Mouse (Mus musculus) large intestine, adult 2 months (tissue): ENCODE results near the gene Olfr370. TPM values are rescaled to one million over a fixed set of nuclear protein-coding genes. Genes with fewer than 3 reads are reported as not detected.
"Not testable (repeated sequence)": the region's sequence is repeated elsewhere in the genome, so short reads cannot be mapped to it uniquely, and the experiment has no call there.

Source experiments
- DNase-seq: peaks from one replicate; pipeline ENCODE4 v3.0.0-alpha.2; 2012; ENCODE audit warnings: low read depth, low spot score
- WGBS: fragments of 180-500 bp; shearing (Covaris S2); methylation state at CpG from one replicate; pipeline ENCODE4 v1.1.7; 2018; 5-methylcytosine and 5-hydroxymethylcytosine counted together
- polyA plus RNA-seq: library from polyadenylated mRNA; depleted of rRNA; stranded (reverse); fragments of >200 nt; gene quantifications from 2 replicates; pipeline ENCODE4 v1.2.3, GENCODE M21; 2012; rRNA removed

Gene Olfr370
- polyA plus RNA-seq: not detected in 2 replicates

GRCm38 (mm10) chr8:83535736-83536135 lies at the start of gene Olfr370:
TSS of gene Olfr370 (plus strand) at chr8:83535780.
- no peak for DNase-seq
- 72% methylated on average over 3 of the region's 3 CpGs for WGBS

GRCm38 (mm10) chr8:83511696-83512095 lies 23.9 kb upstream of the Olfr370 start:
- DNase-seq: no peak
- 77% methylated on average over 3 of the region's 3 CpGs for WGBS

GRCm38 (mm10) chr8:83520432-83520831 lies 15.1 kb upstream of the Olfr370 start:
- no peak for DNase-seq
- 45% methylated on average over 3 of the region's 3 CpGs for WGBS

GRCm38 (mm10) chr8:83520907-83521306 lies 14.7 kb upstream of the Olfr370 start:
- 47% methylated on average over 3 of the region's 3 CpGs for WGBS
- DNase-seq: not testable (repeated sequence)

GRCm38 (mm10) chr8:83521310-83521709 lies 14.3 kb upstream of the Olfr370 start:
- WGBS: 13% methylated on average over 1 of the region's 1 CpGs
- DNase-seq: no peak

- no peak for DNase-seq
- WGBS: 69% methylated on average over 2 of the region's 2 CpGs
Measured at GRCm38 (mm10) chr8:83534802-83535201, 778 bp upstream of the Olfr370 start.

- no peak for DNase-seq
- 87% methylated on average over 3 of the region's 3 CpGs for WGBS
Measured at GRCm38 (mm10) chr8:83562669-83563068, 27.1 kb downstream of the Olfr370 start.

GRCm38 (mm10) chr8:83563246-83563645 lies 27.7 kb downstream of the Olfr370 start:
- DNase-seq: no peak
- 73% methylated on average over 4 of the region's 4 CpGs for WGBS

- no peak for DNase-seq
- 82% methylated on average over 9 of the region's 9 CpGs for WGBS
Measured at GRCm38 (mm10) chr8:83565731-83566375, 30.3 kb downstream of the Olfr370 start.

- under 1% methylated on average over 48 of the region's 48 CpGs for WGBS
Measured at GRCm38 (mm10) chr8:83566469-83567395, 31.2 kb downstream of the Olfr370 start, which contains the start of gene Ndufb7. TSS of gene Ndufb7 (plus strand) at chr8:83566671.

GRCm38 (mm10) chr8:83567668-83568067 lies 32.1 kb downstream of the Olfr370 start:
- WGBS: 46% methylated on average over 3 of the region's 3 CpGs

More at GRCm38 (mm10) chr8:83566469-83567395, 31.2 kb downstream of the Olfr370 start, which contains the start of gene Ndufb7:
- DNase-seq: peak; percentile 76

GRCm38 (mm10) chr8:83568128-83568527 lies 32.5 kb downstream of the Olfr370 start:
- no peak for DNase-seq
- 59% methylated on average over 5 of the region's 5 CpGs for WGBS

More at GRCm38 (mm10) chr8:83567668-83568067, 32.1 kb downstream of the Olfr370 start:
- no peak for DNase-seq

GRCm38 (mm10) chr8:83568755-83569154 lies 33.2 kb downstream of the Olfr370 start:
- no peak for DNase-seq
- 61% methylated on average over 5 of the region's 5 CpGs for WGBS

- 64% methylated on average over 4 of the region's 4 CpGs for WGBS
Measured at GRCm38 (mm10) chr8:83569165-83569564, 33.6 kb downstream of the Olfr370 start.

GRCm38 (mm10) chr8:83570272-83571000 lies 34.9 kb downstream of the Olfr370 start:
- WGBS: 72% methylated on average over 15 of the region's 15 CpGs
- no peak for DNase-seq

More at GRCm38 (mm10) chr8:83569165-83569564, 33.6 kb downstream of the Olfr370 start:
- no peak for DNase-seq

GRCm38 (mm10) chr8:83571001-83571340 lies 35.4 kb downstream of the Olfr370 start:
- 85% methylated on average over 7 of the region's 7 CpGs for WGBS
- DNase-seq: not testable (repeated sequence)

GRCm38 (mm10) chr8:83571791-83572190 lies 36.2 kb downstream of the Olfr370 start:
- 91% methylated on average over 10 of the region's 10 CpGs for WGBS

GRCm38 (mm10) chr8:83572246-83572812 lies 36.7 kb downstream of the Olfr370 start:
- DNase-seq: no peak
- 73% methylated on average over 5 of the region's 5 CpGs for WGBS

More at GRCm38 (mm10) chr8:83571791-83572190, 36.2 kb downstream of the Olfr370 start:
- no peak for DNase-seq

GRCm38 (mm10) chr8:83573140-83573875 lies 37.7 kb downstream of the Olfr370 start:
- DNase-seq: no peak
- 75% methylated on average over 18 of the region's 18 CpGs for WGBS
